Mouse (Mus musculus) cerebellum, adult 11-12 months (tissue): ENCODE data around the gene Ppox.

Source experiments
- DNase-seq: peaks from one replicate; pipeline ENCODE4 v3.0.0; 2022

Gene Ppox

DNA sequence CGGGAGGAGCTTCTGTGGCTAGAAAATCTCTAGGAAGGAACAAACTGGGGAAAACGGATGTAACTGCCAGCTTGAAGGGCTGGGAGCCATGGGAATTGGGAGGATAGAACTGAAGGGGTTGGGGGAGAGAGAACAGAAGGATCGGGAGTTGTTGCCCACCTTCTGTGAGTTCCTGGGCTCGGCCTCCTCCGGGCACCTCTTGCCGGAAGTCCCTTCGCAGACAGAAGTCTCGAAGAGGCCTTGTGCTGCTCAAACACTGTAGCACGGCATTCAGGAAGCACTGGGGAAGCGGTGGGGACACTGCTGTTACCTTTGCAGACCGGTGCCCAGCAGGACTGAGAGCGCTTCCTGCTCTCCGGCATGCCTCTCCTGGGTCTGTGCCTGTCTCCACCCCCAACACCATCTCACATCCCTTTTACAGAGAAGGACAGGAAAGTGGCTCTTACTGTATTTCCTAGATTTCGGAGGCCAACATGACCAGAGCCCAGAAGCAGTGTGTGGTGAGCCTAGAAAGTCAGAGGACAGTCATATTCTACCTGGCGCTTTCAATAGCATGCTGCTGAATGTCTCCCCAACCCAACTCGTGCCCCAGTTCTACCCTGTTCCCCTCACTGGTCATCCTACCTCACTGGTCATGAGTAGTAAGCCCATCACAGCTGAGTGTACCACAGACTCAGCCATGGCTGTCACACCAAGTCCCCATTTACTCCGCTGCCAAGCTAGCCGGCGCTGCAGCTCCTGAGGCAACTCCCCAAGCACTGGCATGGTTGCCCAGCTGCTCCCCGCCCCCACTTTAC is 4.3 kb upstream of the Ppox start:
- DNase-seq: peak; percentile 23

DNA sequence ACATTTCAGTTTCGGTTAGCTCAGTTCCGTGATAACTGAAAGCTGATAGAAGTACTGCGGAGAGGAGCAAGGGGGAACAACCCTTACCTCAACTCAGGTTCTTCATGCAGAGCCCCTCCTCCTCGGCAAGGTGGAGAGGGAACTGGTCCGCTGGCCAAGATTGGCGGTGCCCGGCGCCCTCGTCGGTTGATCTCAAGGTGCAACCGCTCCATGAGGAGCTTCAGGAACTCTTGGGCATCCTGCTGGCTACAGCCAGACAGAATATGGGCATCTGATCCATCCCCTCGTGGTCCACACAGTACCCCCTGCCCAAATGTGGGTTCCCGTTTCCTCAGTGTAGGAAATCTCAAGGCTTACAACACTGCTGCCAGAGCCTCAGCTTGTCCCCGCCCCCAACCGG is 3.5 kb upstream of the Ppox start:
- peak; percentile 28 for DNase-seq

DNA sequence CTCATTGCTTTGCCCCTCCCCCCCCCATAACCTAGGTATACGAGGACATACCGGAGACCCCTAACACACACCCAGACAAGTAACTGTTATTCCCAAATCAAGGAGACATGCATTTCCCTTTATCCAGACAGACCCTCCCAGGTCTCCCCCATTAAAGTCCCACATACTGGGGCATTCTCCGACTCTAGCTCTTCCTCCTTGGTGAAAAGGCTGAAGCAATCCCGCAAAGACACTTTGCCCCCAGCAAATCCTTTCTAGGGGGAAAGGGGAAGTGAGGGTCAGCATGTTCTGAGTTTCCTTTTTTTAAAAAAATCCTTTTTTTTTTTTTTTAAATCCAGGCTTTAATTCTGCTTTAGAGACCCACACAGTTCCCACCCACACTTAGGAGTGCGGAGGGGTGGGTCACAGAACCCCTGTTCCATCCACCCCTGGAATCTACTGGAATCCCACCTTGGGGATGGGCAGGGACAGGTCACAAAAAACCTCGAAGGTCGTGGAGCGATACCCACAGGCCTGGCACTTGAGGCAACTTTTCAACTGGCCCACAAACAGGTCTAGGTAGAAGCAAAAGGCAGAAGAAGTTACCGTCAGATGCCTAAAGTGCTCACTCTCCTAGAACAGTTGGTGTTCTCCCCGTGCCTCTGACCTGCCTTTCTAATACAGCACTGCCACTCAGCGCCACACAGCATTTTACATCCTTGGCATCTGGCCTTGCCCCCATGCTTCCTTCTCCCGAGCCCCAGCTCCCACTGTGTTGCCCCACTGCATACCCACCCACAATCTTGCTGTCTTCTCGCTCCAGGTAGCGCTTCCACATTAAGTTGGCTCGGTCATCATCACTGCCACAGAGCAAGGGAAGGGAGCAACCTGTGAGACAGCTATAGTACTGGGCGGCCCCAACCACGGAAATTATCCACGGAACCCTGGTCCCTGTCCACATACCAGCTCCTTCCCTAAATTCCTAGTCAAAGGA is 2.5 kb upstream of the Ppox start:
- DNase-seq: peak; percentile 34

- peak; percentile 52 for DNase-seq
Measured at GRCm38 (mm10) chr1:171282086-171282805, 1.3 kb upstream of the Ppox start.

DNA sequence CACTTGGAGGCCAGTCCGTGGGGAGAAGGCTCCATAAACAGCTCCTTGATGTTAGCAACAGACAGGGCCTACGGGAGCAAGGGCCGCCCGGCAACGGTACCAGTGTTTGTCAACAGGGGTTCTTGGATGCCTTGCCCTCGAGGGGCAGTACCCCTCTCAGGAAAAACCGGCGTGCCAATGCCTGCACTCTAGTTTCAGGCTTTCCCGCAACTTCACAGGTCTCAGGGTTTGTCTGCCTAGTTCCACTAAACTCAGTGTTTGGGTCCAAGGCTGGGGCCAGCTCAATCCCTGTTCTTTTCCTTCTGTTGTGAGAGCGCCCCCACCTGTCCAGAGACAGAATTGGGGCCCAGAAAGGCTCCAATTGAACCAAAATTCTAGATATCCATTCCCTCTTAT is 540 bp upstream of the Ppox start:
- peak; percentile 72 for DNase-seq

DNA sequence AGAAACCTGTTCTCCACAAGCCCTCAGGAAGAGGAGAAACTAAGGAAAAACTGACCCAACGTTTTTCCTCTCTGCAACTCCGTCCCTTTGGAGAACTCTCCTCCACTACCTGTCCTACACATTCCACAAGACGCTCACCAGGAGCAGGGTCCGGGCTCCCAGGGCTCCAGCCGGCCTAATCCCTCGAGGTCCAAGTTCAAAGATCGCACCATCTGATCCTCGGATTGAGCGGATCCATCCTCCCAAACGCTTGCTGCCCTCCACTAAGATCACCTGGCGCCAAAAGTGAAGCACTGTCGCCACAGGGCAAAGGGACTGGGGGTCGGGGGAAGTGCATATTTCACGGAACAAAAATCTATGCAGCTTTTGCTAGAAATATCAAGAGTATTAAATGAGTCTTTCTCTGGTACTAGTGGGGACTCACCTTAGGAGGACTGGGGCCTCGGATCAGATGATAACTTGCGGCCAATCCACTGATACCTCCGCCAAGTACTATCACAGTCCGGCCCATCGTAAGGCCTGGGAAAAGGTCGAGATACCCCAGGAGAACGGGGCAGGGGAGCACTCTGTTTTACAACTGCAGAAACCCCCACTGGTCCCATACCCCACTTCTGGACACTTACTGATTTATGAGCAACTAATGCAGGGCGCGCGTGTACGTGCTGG is 603 bp downstream of the Ppox start:
- DNase-seq: peak; percentile 39

GRCm38 (mm10) chr1:171279721-171280120 is 1.3 kb downstream of the Ppox start:
- DNase-seq: peak; percentile 33

DNA sequence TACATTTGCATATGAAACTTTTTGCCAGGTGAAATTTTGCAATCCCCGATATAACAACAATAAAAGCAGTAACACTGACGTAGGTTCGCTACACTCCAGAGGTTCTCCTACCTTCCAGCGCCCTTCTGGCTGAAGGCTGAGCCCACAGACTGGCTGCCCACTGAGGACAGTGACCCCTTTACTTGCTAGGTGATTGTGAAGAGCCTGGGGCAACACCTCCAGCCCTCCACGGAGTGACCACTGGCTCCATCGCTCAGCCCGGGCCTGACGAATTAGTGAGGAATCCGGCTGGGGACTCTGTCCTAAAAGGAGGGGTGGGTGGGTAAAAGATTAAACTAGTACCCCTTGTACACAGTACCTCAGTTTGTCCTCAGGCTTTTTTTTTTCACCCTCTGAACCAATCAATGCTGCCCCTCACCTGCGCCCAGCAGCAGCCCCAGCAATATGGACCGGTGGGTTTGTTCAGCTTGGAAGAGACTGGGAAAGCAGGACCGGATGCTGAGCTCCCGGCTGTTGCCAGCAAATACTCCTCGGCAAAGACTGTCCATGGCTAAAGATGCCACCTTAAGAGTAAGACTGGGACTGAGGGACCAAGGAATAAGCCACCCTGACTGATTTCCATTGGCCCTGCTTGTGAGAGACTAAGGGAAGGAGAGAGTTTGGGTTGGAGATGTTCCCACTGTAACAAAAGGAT is 1.8 kb downstream of the Ppox start:
- peak; percentile 23 for DNase-seq

DNA sequence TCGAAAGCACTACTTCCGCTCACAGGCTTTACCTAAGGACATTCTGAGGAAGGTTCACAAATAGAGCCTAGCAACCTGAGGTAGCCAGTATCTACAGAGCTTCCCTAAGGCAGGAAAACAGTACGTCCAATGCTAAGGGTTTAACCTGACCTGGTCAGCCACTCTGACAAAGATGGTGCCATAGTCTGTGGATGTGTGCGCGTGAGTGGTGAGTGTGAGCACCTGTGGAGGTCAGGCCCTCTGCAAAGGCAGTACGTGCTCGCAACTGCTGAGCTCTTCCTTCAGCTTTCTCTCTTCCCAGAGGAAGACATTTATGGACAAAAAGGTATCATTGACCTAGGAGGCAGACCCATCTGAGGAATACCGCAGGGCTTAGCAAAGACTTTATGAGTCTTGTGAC is 2.5 kb downstream of the Ppox start:
- peak; percentile 2 for DNase-seq

GRCm38 (mm10) chr1:171277736-171278135 is 3.2 kb downstream of the Ppox start:
- DNase-seq: peak; percentile 7

DNA sequence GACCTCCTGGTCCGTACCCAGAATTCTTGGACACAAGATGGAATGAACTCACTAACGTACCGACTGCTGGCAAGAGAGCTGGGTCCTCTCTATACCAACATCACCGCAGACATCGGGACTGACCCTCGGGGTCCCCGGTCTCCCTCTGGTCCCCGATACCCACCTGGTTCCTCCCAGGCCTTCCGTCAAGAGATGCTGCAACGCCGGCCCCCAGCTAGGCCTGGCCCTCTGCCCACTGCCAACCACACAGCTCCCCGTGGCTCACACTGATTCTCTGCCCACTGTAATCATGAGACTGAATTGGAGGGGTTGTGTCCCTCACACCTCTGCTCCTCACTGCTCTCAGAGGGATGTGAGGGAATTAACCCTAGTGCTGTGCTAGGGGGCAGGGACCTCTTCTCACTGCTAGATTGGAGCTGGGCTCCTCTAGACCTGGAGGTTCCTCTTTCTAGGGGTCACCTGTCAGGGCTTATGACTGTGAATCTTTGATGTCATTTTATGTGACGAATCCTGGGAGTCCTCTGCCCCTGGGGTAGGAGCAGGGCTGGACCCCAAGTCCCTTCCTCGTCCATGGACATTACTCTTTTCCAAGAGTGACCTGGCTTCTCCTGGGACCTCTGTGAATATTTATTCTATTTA is 4.8 kb downstream of the Ppox start:
- DNase-seq: no peak

GRCm38 (mm10) chr1:171275144-171275734 is 5.7 kb downstream of the Ppox start:
- DNase-seq: no peak

- no peak for DNase-seq
Measured at GRCm38 (mm10) chr1:171274171-171274570, 6.8 kb downstream of the Ppox start.

DNA sequence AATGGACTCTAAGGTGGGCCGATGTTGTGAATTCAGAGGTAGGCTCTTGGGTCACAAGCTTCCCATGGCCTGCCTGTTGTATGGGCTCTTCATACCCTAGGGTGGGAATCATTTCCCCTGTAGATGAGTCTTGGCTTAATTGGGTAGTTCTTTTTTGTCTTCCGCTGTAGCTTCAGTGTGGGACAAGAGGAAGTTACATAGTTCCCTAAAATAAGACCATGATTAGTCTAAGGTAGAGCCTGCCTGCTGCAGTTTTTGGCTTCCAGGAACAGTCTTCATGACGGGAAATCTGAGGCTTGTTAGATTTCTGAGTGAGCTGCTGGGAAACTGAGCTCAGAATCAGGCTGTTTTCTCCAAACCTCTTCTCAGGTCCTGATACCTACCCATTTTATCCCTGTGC is 8.9 kb downstream of the Ppox start:
- no peak for DNase-seq

GRCm38 (mm10) chr1:171271622-171272021 is 9.4 kb downstream of the Ppox start:
- DNase-seq: no peak

- DNase-seq: no peak
Measured at GRCm38 (mm10) chr1:171271196-171271595, 9.8 kb downstream of the Ppox start.

- no peak for DNase-seq
Measured at GRCm38 (mm10) chr1:171270573-171270900, 10.4 kb downstream of the Ppox start.

DNA sequence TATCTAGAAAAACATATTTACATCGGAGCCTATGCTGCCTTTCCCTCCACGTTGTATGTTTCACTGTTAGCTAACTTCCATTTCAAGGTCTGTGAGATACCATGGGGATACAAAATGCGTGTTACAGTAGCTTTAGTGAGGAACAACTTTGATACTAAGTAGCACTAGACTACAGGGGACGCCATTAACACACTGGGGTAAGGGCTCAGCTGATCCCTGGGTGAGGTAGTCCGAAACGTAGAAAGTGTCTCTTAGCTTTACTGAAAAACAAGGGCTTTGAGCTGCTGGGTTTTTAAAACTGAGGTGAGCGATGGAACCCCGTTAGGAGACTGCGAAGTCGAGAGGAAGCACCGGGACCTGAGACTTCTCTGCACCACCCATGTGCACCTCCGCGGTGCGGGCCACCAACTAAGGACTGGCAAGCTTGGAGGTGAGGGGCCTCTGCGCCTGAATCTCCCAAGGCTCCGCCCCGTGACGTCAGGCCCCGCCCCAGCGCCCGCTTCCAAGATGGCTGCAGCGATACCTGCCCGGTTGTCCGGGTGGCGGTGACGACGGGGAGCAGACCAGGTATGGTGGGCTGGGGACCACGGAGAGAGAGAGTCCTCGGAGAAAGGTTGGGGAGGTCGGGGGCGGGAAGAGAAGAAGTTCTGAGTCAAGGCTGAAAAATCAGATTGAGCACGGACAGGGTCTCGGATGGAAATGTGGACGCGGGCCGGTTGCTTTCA is 11.0 kb downstream of the Ppox start, which contains the start of gene B4galt3:
Gene B4galt3, plus strand, starts transcription at position 481 of the 725 bp plus-strand sequence.
- peak; percentile 97 for DNase-seq

DNA sequence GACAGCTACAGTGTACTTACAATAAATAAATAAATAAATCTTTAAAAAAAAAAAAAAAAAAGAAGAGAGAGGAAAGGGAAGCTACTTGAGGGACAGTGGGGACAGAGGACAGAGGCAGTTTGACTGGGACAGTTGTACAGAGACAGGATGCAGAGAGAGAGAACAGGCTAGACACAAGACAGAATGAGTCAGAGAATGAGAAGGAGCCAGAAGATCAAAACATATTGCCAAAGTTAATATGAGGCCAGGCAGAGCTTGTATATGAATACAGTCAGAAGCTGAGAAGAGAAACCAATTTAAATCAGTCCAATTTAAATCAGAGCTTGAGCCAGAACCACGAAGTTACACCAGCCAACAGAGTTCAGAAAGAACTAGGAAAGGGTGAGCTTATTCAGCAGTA is 12.6 kb downstream of the Ppox start:
- no peak for DNase-seq
